Mouse (Mus musculus): Measurements from ENCODE around the gene Emp3. TPM values are rescaled to one million over a fixed set of nuclear protein-coding genes. Genes with fewer than 3 reads are reported as not detected.
A peak's percentile ranks its signal among the peaks of the same experiment; 100 is the strongest.
"Not testable (repeated sequence)": the region's sequence is repeated elsewhere in the genome, so short reads cannot be mapped to it uniquely, and the experiment has no call there.

The Emp3 gene
- 53.4 and 121 TPM in 2 replicates for polyA plus RNA-seq (2011; ENCODE audit: insufficient read depth, insufficient read length, low replicate concordance, missing spikeins)

GRCm38 (mm10) chr7:45921242-45921621 lies at the start of gene Emp3:
Gene Emp3 (minus strand): TSS chr7:45921404.
- WGBS: 1% methylated on average over 9 of the region's 9 CpGs
- peaks cover 19% of the 10 kb centered on the region for H3K4me1 ChIP-seq (ENCODE audit: control insufficient read depth, insufficient read depth, low read length)
- TF ChIP-seq CTCF (IDR thresholded peaks at IDR 0.05; ENCODE audit: control insufficient read depth, insufficient read depth, low read length) (no peak), POLR2A (IDR thresholded peaks at IDR 0.05; ENCODE audit: borderline replicate concordance, control insufficient read depth, low read depth, low read length) (peak; percentile 61; the same call in 1 of the 2 replicates)
- peak within 1 kb of the TSS; percentile 66 for H3K4me3 ChIP-seq (replicated peaks; ENCODE audit: control insufficient read depth, low read depth, low read length)
- H3K27ac ChIP-seq (ENCODE audit: control insufficient read depth, insufficient read depth, low read depth, low read length, poor library complexity): peak within 1 kb of the TSS; percentile 90

GRCm38 (mm10) chr7:45956611-45957010 lies 35.4 kb upstream of the Emp3 start:
- WGBS: 38% methylated on average over 4 of the region's 4 CpGs
- no peak overlapping the region for H3K27ac ChIP-seq (ENCODE audit: control insufficient read depth, insufficient read depth, low read depth, low read length, poor library complexity)
- H3K4me3 ChIP-seq (replicated peaks; ENCODE audit: control insufficient read depth, low read depth, low read length): no peak overlapping the region
- TF ChIP-seq CTCF (IDR thresholded peaks at IDR 0.05; ENCODE audit: control insufficient read depth, insufficient read depth, low read length) (no peak), POLR2A (IDR thresholded peaks at IDR 0.05; ENCODE audit: borderline replicate concordance, control insufficient read depth, low read depth, low read length) (no peak)
- no peaks in the 10 kb centered on the region for H3K4me1 ChIP-seq (ENCODE audit: control insufficient read depth, insufficient read depth, low read length)

- no peaks in the 10 kb centered on the region for H3K4me1 ChIP-seq (ENCODE audit: control insufficient read depth, insufficient read depth, low read length)
- no peak overlapping the region for H3K4me3 ChIP-seq (replicated peaks; ENCODE audit: control insufficient read depth, low read depth, low read length)
- no peak overlapping the region for H3K27ac ChIP-seq (ENCODE audit: control insufficient read depth, insufficient read depth, low read depth, low read length, poor library complexity)
- 76% methylated on average over 4 of the region's 4 CpGs for WGBS
- no peak for TF ChIP-seq CTCF (IDR thresholded peaks at IDR 0.05; ENCODE audit: control insufficient read depth, insufficient read depth, low read length)
Observed at GRCm38 (mm10) chr7:45949061-45949460, 27.9 kb upstream of the Emp3 start.

- 67% methylated on average over 1 of the region's 1 CpGs for WGBS
- H3K27ac ChIP-seq (ENCODE audit: control insufficient read depth, insufficient read depth, low read depth, low read length, poor library complexity); H3K4me1 ChIP-seq (ENCODE audit: control insufficient read depth, insufficient read depth, low read length); H3K4me3 ChIP-seq (replicated peaks; ENCODE audit: control insufficient read depth, low read depth, low read length): not testable (repeated sequence)
Observed at GRCm38 (mm10) chr7:45943280-45943679, 22.1 kb upstream of the Emp3 start.

GRCm38 (mm10) chr7:45941986-45942385 lies 20.8 kb upstream of the Emp3 start:
- no peak for TF ChIP-seq POLR2A (IDR thresholded peaks at IDR 0.05; ENCODE audit: borderline replicate concordance, control insufficient read depth, low read depth, low read length)
- TF ChIP-seq CTCF (IDR thresholded peaks at IDR 0.05; ENCODE audit: control insufficient read depth, insufficient read depth, low read length): no peak
- WGBS: 85% methylated on average over 9 of the region's 9 CpGs
- H3K4me3 ChIP-seq (replicated peaks; ENCODE audit: control insufficient read depth, low read depth, low read length): no peak overlapping the region
- H3K4me1 ChIP-seq (ENCODE audit: control insufficient read depth, insufficient read depth, low read length): no peaks in the 10 kb centered on the region
- H3K27ac ChIP-seq (ENCODE audit: control insufficient read depth, insufficient read depth, low read depth, low read length, poor library complexity): no peak overlapping the region

- no peak overlapping the region for H3K4me3 ChIP-seq (replicated peaks; ENCODE audit: control insufficient read depth, low read depth, low read length)
- no peak overlapping the region for H3K27ac ChIP-seq (ENCODE audit: control insufficient read depth, insufficient read depth, low read depth, low read length, poor library complexity)
- no peaks in the 10 kb centered on the region for H3K4me1 ChIP-seq (ENCODE audit: control insufficient read depth, insufficient read depth, low read length)
- no peak for TF ChIP-seq POLR2A (IDR thresholded peaks at IDR 0.05; ENCODE audit: borderline replicate concordance, control insufficient read depth, low read depth, low read length)
- no peak for TF ChIP-seq CTCF (IDR thresholded peaks at IDR 0.05; ENCODE audit: control insufficient read depth, insufficient read depth, low read length)
- 51% methylated on average over 2 of the region's 2 CpGs for WGBS
Observed at GRCm38 (mm10) chr7:45939836-45940235, 18.6 kb upstream of the Emp3 start.

- WGBS: 9% methylated on average over 7 of the region's 7 CpGs
- TF ChIP-seq CTCF (IDR thresholded peaks at IDR 0.05; ENCODE audit: control insufficient read depth, insufficient read depth, low read length) (peak; percentile 91), POLR2A (IDR thresholded peaks at IDR 0.05; ENCODE audit: borderline replicate concordance, control insufficient read depth, low read depth, low read length) (no peak)
- Histone ChIP-seq H3K4me3 (replicated peaks; ENCODE audit: control insufficient read depth, low read depth, low read length) (no peak overlapping the region), H3K4me1 (ENCODE audit: control insufficient read depth, insufficient read depth, low read length) (no peaks in the 10 kb centered on the region), H3K27ac (ENCODE audit: control insufficient read depth, insufficient read depth, low read depth, low read length, poor library complexity) (no peak overlapping the region)
Observed at GRCm38 (mm10) chr7:45935114-45935513, 13.9 kb upstream of the Emp3 start.

- H3K4me1 ChIP-seq (ENCODE audit: control insufficient read depth, insufficient read depth, low read length); H3K4me3 ChIP-seq (replicated peaks; ENCODE audit: control insufficient read depth, low read depth, low read length); H3K27ac ChIP-seq (ENCODE audit: control insufficient read depth, insufficient read depth, low read depth, low read length, poor library complexity): not testable (repeated sequence)
- WGBS: 69% methylated on average over 12 of the region's 12 CpGs
Observed at GRCm38 (mm10) chr7:45933766-45934165, 12.6 kb upstream of the Emp3 start.

GRCm38 (mm10) chr7:45929688-45930087 lies 8.5 kb upstream of the Emp3 start:
- 93% methylated on average over 1 of the region's 1 CpGs for WGBS
- Histone ChIP-seq H3K4me1 (ENCODE audit: control insufficient read depth, insufficient read depth, low read length) (no peaks in the 10 kb centered on the region), H3K27ac (ENCODE audit: control insufficient read depth, insufficient read depth, low read depth, low read length, poor library complexity) (no peak overlapping the region), H3K4me3 (replicated peaks; ENCODE audit: control insufficient read depth, low read depth, low read length) (no peak overlapping the region)
- TF ChIP-seq CTCF (IDR thresholded peaks at IDR 0.05; ENCODE audit: control insufficient read depth, insufficient read depth, low read length) (no peak), POLR2A (IDR thresholded peaks at IDR 0.05; ENCODE audit: borderline replicate concordance, control insufficient read depth, low read depth, low read length) (no peak)
